Mouse (Mus musculus): ENCODE results near the gene 5730522E02Rik.

DNA sequence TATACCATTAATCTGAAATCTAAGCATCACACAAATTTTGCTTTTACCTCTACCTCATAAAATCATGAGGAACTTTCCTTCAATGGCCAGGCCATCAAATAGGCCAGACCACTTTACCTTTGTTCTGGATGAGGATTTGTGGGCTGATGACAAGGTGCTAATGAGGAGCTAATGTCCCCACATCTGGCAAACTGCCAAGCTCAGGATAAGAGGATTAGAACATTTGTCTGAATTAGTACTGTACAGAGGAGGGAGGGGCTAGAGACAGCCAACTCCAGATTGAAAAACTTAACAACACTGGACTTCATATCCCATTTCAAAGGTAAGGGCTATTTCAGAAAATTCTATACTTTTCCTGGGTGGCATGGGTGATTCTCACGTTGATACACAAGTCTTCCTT is 101.9 kb downstream of the 5730522E02Rik start:
- TF ChIP-seq POLR2A (IDR thresholded peaks at IDR 0.05; ENCODE audit: insufficient read length, low read depth) (no peak), MYOD1 (IDR thresholded peaks at IDR 0.05; ENCODE audit: control insufficient read depth in 1 of 3, insufficient read length in 2 of 3, low read depth in 2 of 3) (no peak), TCF12 (IDR thresholded peaks at IDR 0.05; ENCODE audit: insufficient read depth, poor library complexity, severe bottlenecking) (no peak), POLR2AphosphoS2 (IDR thresholded peaks at IDR 0.05; ENCODE audit: insufficient read length, low read depth) (no peak), CEBPB (IDR thresholded peaks at IDR 0.05; ENCODE audit: insufficient read depth, poor library complexity, severe bottlenecking) (no peak), E2F4 (IDR thresholded peaks at IDR 0.05; ENCODE audit: insufficient read depth) (no peak), MAX (IDR thresholded peaks at IDR 0.05; ENCODE audit: low read depth) (no peak), USF1 (IDR thresholded peaks at IDR 0.05; ENCODE audit: low read depth) (no peak), MYOG (IDR thresholded peaks at IDR 0.05; ENCODE audit: control insufficient read depth in 1 of 3, insufficient read depth in 1 of 3, insufficient read length in 2 of 3, low read depth in 2 of 3) (no peak), REST (IDR thresholded peaks at IDR 0.05; ENCODE audit: insufficient read depth, insufficient read length) (no peak), SRF (IDR thresholded peaks at IDR 0.05; ENCODE audit: control insufficient read depth, insufficient read length, low read depth) (no peak)

Data from myocyte (in vitro differentiated cells).